Mouse (Mus musculus) kidney, embryonic 16.5 days (tissue): Measurements from ENCODE around the gene Rnf182. TPM values are rescaled to one million over a fixed set of nuclear protein-coding genes. Genes with fewer than 3 reads are reported as not detected.

Experiments
- ATAC-seq: fragments of 200-750 bp; cut with Nextera tagmentation; 2 replicates; pipeline ENCODE4 v1.8.0; 2017; ENCODE audit warnings: moderate TSS enrichment; ENCODE audit not compliant: low FRiP score, low TSS enrichment
- H3K27ac ChIP-seq: fragments of 300-500 bp; sonication (generic); 2 replicates; pipeline ENCODE4 v1.5.1; 2014; ENCODE audit warnings: low read length
- H3K27me3 ChIP-seq: fragments of 300-500 bp; sonication (generic); 2 replicates; pipeline ENCODE4 v1.6.1; 2014; ENCODE audit warnings: low read length, control low read depth, mixed read lengths; ENCODE audit not compliant: insufficient read depth
- H3K36me3 ChIP-seq: fragments of 300-500 bp; sonication (generic); 2 replicates; pipeline ENCODE4 v1.6.1; 2014; ENCODE audit warnings: low read length, control low read depth, mixed read lengths; ENCODE audit not compliant: insufficient read depth
- H3K4me1 ChIP-seq: fragments of 300-500 bp; sonication (generic); 2 replicates; pipeline ENCODE4 v1.6.1; 2014; ENCODE audit warnings: low read length, control low read depth, mixed read lengths; ENCODE audit not compliant: insufficient read depth
- H3K4me2 ChIP-seq: fragments of 300-500 bp; sonication (generic); replicated peaks from 2 replicates; pipeline ENCODE4 v1.6.1; 2014; ENCODE audit warnings: low read depth, low read length
- H3K4me3 ChIP-seq: fragments of 300-500 bp; sonication (generic); 2 replicates; pipeline ENCODE4 v1.5.1; 2014; ENCODE audit warnings: mild to moderate bottlenecking, low read length
- H3K9ac ChIP-seq: fragments of 300-500 bp; sonication (generic); replicated peaks from 2 replicates; pipeline ENCODE4 v1.6.1; 2014; ENCODE audit warnings: low read length
- H3K9me3 ChIP-seq: fragments of 300-500 bp; sonication (generic); 2 replicates; pipeline ENCODE4 v1.6.1; 2016; ENCODE audit warnings: low read length, control low read depth
- WGBS: fragments of 180-500 bp; shearing (Covaris S2); extraction: QIAGEN DNeasy Blood & Tissue Kit; methylation state at CpG from one replicate; pipeline ENCODE4 v1.1.7; 2014; 5-methylcytosine and 5-hydroxymethylcytosine counted together
- polyA plus RNA-seq: library from polyadenylated mRNA; unstranded; fragments of >200 nt; fragmentation: Nextera tagmentation; extraction: Ambion mirVana; gene quantifications from 2 replicates; pipeline ENCODE4 v1.2.1, GENCODE M21; 2015

The Rnf182 gene
- polyA plus RNA-seq, 1 experiment from 2014 or later = 1.6 TPM

GRCm38 (mm10) chr13:43583504-43583903 is 32.0 kb upstream of the Rnf182 start:
- 57% methylated on average over 8 of the region's 8 CpGs for WGBS
- no peaks in the 10 kb centered on the region for H3K4me1 ChIP-seq
- H3K36me3 ChIP-seq = no peaks in the 10 kb centered on the region
- no peak overlapping the region for H3K27ac ChIP-seq
- H3K4me2 ChIP-seq = no peak overlapping the region
- no peak overlapping the region for H3K9ac ChIP-seq
- no peaks in the 10 kb centered on the region for H3K9me3 ChIP-seq
- no peak for ATAC-seq
- no peaks in the 10 kb centered on the region for H3K27me3 ChIP-seq
- H3K4me3 ChIP-seq = no peak overlapping the region

- Histone ChIP-seq H3K4me1 (no peaks in the 10 kb centered on the region), H3K9ac (no peak overlapping the region), H3K4me3 (no peak overlapping the region), H3K36me3 (no peaks in the 10 kb centered on the region), H3K27ac (no peak overlapping the region), H3K27me3 (no peaks in the 10 kb centered on the region), H3K4me2 (no peak overlapping the region), H3K9me3 (no peaks in the 10 kb centered on the region)
- 65% methylated on average over 2 of the region's 2 CpGs for WGBS
- no peak for ATAC-seq
Observed at GRCm38 (mm10) chr13:43585335-43585734, 30.2 kb upstream of the Rnf182 start.

DNA sequence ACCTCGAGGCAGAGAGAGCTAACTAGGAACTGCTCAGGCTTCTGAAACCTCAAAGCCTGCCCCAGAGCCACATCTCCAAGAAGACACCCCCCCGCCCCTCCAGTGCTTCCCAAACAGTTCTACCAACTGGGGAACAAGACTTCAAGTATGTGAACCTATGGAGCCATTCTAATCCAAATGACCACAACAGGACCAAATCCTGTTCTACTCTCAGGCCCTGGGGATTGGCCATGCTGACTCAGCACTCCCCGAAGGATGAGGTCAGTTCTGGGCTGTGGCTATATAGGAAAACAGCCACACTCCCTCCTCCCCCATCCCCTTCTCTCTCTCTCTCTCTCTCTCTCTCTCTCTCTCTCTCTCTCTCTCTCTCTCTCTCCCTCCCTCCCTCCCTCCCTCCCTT is 28.5 kb upstream of the Rnf182 start:
- Histone ChIP-seq H3K36me3 (no peaks in the 10 kb centered on the region), H3K4me3 (no peak overlapping the region), H3K27me3 (peaks cover 2% of the 10 kb centered on the region), H3K4me2 (no peak overlapping the region), H3K27ac (no peak overlapping the region), H3K9me3 (no peaks in the 10 kb centered on the region), H3K4me1 (no peaks in the 10 kb centered on the region), H3K9ac (no peak overlapping the region)
- 93% methylated on average over 3 of the region's 3 CpGs for WGBS
- no peak for ATAC-seq

DNA sequence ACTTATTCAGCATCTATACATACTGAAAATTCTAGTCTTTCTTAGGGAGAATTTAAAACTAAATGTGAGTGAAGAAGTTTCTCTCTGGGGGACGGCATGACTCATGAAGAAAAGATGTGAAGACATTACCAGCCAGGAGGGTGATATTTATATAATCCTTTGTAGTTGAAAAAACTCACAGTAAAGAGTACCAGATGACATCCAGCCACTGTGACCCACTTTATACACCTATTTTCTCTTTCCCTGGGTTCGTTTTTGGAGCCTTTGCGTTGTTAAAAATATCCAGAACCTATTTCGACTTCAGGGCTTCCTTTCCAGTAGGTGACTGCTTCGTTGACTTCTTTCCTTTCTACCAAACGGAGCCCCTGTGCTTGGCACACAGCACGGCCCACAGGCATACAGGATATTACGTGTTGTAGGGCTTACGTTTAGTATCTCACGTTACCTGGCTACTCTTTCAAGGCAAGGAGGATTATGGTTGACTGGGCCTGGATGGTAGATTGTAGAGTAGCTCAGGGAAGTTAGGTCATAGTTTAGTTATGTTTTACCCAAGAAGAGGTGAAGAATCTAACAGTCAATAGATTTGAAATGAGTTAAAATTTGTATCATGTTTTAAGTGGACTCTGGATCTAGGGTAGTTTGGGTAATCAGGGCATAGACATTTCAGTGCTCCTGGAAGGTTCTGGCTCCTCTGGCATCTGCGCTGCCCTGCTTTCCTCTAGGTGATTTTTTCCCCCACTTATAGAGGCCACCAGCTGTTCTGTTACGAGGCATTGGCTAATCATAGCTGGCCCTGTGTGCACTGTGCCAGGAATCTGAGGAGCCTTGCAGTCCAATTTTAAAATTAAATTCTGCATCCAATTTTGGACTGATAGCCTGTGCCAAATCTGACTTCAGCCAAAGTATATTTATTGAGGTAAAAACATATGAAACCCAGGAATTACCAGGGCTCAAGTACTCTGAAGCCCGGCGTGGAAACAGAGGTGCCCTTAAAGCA is 27.4 kb upstream of the Rnf182 start:
- Histone ChIP-seq H3K27me3 (peaks cover 4% of the 10 kb centered on the region), H3K4me1 (no peaks in the 10 kb centered on the region), H3K9ac (no peak overlapping the region), H3K36me3 (no peaks in the 10 kb centered on the region), H3K27ac (no peak overlapping the region), H3K4me3 (no peak overlapping the region), H3K4me2 (no peak overlapping the region), H3K9me3 (no peaks in the 10 kb centered on the region)
- WGBS = 70% methylated on average over 14 of the region's 14 CpGs
- no peak for ATAC-seq

DNA sequence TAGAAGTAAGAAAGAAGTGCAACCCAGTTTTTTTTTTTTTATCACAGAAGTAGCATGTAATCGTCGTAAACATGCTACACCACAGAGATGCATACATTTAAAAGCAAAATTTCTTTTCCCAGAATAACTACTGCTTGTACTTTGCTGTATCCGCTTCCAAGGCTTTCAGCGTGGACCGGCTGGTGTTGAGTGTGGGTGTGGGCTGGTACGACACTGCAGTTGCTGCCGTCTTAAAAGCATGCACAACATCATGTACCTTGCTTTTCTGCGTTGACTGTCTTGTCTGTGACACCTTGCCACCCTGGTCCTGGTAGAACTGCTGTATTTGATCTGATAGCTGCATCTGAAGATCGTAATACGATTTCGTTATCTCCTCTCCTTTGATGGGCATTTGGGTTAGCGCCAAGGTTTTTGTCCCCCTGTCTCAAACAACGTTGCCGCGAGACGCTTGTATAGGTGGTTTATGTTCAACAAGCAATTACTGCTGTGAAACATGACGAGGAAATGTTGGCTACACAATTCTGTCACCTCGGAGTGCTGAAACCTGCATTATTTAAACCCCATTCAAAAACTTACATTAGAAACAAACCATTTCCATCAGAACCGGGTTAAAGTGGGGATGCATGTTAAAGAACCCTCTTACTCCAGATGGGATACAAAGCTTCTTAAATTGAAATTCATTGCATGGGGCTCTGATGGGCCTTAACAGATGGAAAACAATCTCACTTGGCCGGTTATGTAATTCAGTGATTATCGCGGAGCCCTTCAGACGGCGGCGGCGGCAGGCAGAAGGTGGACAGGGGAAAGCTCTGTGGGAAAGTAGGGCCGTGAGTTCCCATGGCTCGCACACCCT is 23.5 kb upstream of the Rnf182 start:
- Histone ChIP-seq H3K4me2 (no peak overlapping the region), H3K9ac (no peak overlapping the region), H3K27ac (no peak overlapping the region), H3K4me1 (no peaks in the 10 kb centered on the region), H3K36me3 (no peaks in the 10 kb centered on the region), H3K4me3 (no peak overlapping the region), H3K9me3 (no peaks in the 10 kb centered on the region), H3K27me3 (peaks cover 4% of the 10 kb centered on the region)
- ATAC-seq = no peak
- WGBS = 77% methylated on average over 28 of the region's 28 CpGs

DNA sequence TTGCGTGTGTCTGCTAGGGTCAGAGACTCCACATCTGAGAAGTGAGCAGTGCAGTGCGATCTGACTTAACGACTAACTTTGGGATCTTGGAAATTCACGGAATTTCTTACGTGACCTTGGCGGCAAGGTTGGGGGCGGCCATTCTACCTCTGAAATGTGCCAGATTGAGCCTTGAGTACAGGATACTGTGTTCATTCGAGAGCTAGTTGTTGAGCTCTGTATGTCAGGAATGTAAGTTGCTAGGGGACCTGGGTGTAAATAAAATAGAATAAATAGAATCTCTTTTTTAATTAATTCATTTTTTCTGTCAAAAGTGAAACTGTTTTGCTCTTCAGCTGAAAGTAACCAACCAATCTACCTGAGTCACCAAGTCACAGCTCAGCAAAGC is 22.8 kb upstream of the Rnf182 start:
- no peaks in the 10 kb centered on the region for H3K36me3 ChIP-seq
- no peaks in the 10 kb centered on the region for H3K9me3 ChIP-seq
- no peak overlapping the region for H3K4me3 ChIP-seq
- no peak overlapping the region for H3K9ac ChIP-seq
- 61% methylated on average over 8 of the region's 8 CpGs for WGBS
- no peak overlapping the region for H3K27ac ChIP-seq
- H3K4me1 ChIP-seq = no peaks in the 10 kb centered on the region
- no peak for ATAC-seq
- H3K4me2 ChIP-seq = no peak overlapping the region
- H3K27me3 ChIP-seq = peaks cover 4% of the 10 kb centered on the region

GRCm38 (mm10) chr13:43595896-43596295 is 19.6 kb upstream of the Rnf182 start:
- no peak overlapping the region for H3K9ac ChIP-seq
- no peaks in the 10 kb centered on the region for H3K9me3 ChIP-seq
- H3K4me3 ChIP-seq = no peak overlapping the region
- H3K27me3 ChIP-seq = peaks cover 4% of the 10 kb centered on the region
- no peak overlapping the region for H3K4me2 ChIP-seq
- ATAC-seq = no peak
- H3K27ac ChIP-seq = no peak overlapping the region
- H3K36me3 ChIP-seq = no peaks in the 10 kb centered on the region
- H3K4me1 ChIP-seq = no peaks in the 10 kb centered on the region
- WGBS = 65% methylated on average over 4 of the region's 4 CpGs

GRCm38 (mm10) chr13:43600967-43601366 is 14.5 kb upstream of the Rnf182 start:
- Histone ChIP-seq H3K9me3 (no peaks in the 10 kb centered on the region), H3K36me3 (no peaks in the 10 kb centered on the region), H3K9ac (no peak overlapping the region), H3K27me3 (no peaks in the 10 kb centered on the region), H3K4me2 (no peak overlapping the region), H3K4me1 (no peaks in the 10 kb centered on the region), H3K27ac (no peak overlapping the region), H3K4me3 (no peak overlapping the region)
- no peak for ATAC-seq
- 93% methylated on average over 6 of the region's 6 CpGs for WGBS

DNA sequence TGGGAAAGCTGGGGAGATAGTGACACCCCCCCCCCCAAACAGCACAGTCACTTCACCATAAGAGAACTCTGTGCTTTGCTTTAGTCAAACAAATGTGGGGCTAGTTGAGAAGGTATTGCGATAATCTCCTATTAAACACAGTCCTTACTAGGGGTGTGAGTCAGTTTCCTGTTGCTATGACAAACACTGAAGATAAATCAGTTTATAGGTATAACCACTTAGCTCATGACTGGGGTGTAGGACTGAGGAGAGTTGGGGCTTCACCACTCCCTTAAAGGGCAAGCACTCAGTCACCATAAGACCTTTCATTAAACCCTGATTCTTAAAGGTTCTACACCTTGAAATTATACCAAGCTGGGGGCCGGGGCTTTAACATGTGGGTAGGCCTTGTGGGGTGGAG is 13.1 kb upstream of the Rnf182 start:
- no peak overlapping the region for H3K9ac ChIP-seq
- 91% methylated on average over 2 of the region's 2 CpGs for WGBS
- no peak overlapping the region for H3K4me2 ChIP-seq
- H3K4me1 ChIP-seq = no peaks in the 10 kb centered on the region
- H3K27me3 ChIP-seq = no peaks in the 10 kb centered on the region
- H3K9me3 ChIP-seq = no peaks in the 10 kb centered on the region
- H3K27ac ChIP-seq = no peak overlapping the region
- H3K36me3 ChIP-seq = no peaks in the 10 kb centered on the region
- H3K4me3 ChIP-seq = no peak overlapping the region
- ATAC-seq = no peak

DNA sequence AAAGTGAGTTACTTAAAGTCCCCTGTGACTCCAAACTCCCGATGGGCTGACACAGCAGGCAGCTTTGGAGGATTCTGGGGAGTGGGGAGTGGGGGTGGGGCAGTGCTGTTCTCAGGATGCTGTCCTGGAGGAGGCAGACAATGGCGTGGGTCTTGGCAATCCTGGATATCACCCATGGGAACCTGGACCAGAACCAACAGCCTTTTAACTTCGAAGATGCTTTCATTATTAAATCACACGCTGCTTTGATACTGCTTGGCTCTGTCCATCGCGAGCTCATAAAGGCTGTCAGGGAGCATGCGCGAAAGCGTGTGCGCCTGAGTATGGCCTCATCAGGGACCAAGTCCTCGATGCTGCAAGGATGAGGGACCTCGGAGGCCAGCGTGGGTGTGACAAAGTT is 12.5 kb upstream of the Rnf182 start:
- Histone ChIP-seq H3K27ac (no peak overlapping the region), H3K27me3 (no peaks in the 10 kb centered on the region), H3K4me3 (no peak overlapping the region), H3K4me1 (no peaks in the 10 kb centered on the region), H3K9ac (no peak overlapping the region), H3K9me3 (no peaks in the 10 kb centered on the region), H3K36me3 (no peaks in the 10 kb centered on the region), H3K4me2 (no peak overlapping the region)
- ATAC-seq = no peak
- WGBS = 57% methylated on average over 13 of the region's 13 CpGs
